Mouse (Mus musculus) hindbrain, embryonic 14.5 days (tissue): ENCODE data around the gene Zc3hc1. TPM values are rescaled to one million over a fixed set of nuclear protein-coding genes. Genes with fewer than 3 reads are reported as not detected.
A peak's percentile ranks its signal among the peaks of the same experiment; 100 is the strongest.

Source experiments
- ATAC-seq: fragments of 200-750 bp; cut with Nextera tagmentation; 2 replicates; pipeline ENCODE4 v1.8.0; 2017; ENCODE audit warnings: moderate number of reproducible peaks, mild to moderate bottlenecking, moderate TSS enrichment, moderate library complexity; ENCODE audit not compliant: low FRiP score
- DNase-seq: peaks from one replicate; pipeline ENCODE4 v3.0.0-alpha.2; 2015; ENCODE audit warnings: low spot score
- H3K27ac ChIP-seq: fragments of 300-500 bp; sonication (generic); 2 replicates; pipeline ENCODE4 v1.5.1; 2014; ENCODE audit warnings: mild to moderate bottlenecking, moderate library complexity
- H3K27me3 ChIP-seq: fragments of 300-500 bp; sonication (generic); 2 replicates; pipeline ENCODE4 v1.6.1; 2014; ENCODE audit warnings: mild to moderate bottlenecking, low read length, mixed read lengths; ENCODE audit not compliant: control insufficient read depth, insufficient read depth
- H3K36me3 ChIP-seq: fragments of 300-500 bp; sonication (generic); replicated peaks from 2 replicates; pipeline ENCODE4 v1.6.1; 2014; ENCODE audit not compliant: control insufficient read depth, insufficient read depth
- H3K4me1 ChIP-seq: fragments of 300-500 bp; sonication (generic); replicated peaks from 2 replicates; pipeline ENCODE4 v1.6.1; 2014; ENCODE audit warnings: antibody characterized with exemption, low read length, mixed read lengths; ENCODE audit not compliant: control insufficient read depth, insufficient read depth
- H3K4me2 ChIP-seq: fragments of 300-500 bp; sonication (generic); replicated peaks from 2 replicates; pipeline ENCODE4 v1.6.1; 2014; ENCODE audit warnings: mild to moderate bottlenecking, moderate library complexity
- H3K4me3 ChIP-seq: fragments of 300-500 bp; sonication (generic); replicated peaks from 2 replicates; pipeline ENCODE4 v1.5.1; 2014; ENCODE audit warnings: mild to moderate bottlenecking, low read length
- H3K9ac ChIP-seq: fragments of 300-500 bp; sonication (generic); 2 replicates; pipeline ENCODE4 v1.6.1; 2014
- H3K9me3 ChIP-seq: fragments of 300-500 bp; sonication (generic); 2 replicates; pipeline ENCODE4 v1.6.1; 2016; ENCODE audit warnings: low read length; ENCODE audit not compliant: control insufficient read depth
- WGBS: fragments of 180-500 bp; shearing (Covaris S2); extraction: QIAGEN DNeasy Blood & Tissue Kit; methylation state at CpG from one replicate; pipeline ENCODE4 v1.1.7; 2014; 5-methylcytosine and 5-hydroxymethylcytosine counted together
- polyA plus RNA-seq: library from polyadenylated mRNA; unstranded; fragments of >200 nt; fragmentation: Nextera tagmentation; extraction: Ambion mirVana; gene quantifications from 2 replicates; pipeline ENCODE4 v1.2.1, GENCODE M21; 2014

Zc3hc1 gene
- polyA plus RNA-seq, 1 experiment from 2014 or later = 62.5 TPM

- Histone ChIP-seq H3K4me1 (no peaks in the 10 kb centered on the region), H3K27ac (no peak overlapping the region), H3K9me3 (no peaks in the 10 kb centered on the region), H3K36me3 (no peaks in the 10 kb centered on the region), H3K4me3 (no peak overlapping the region), H3K4me2 (no peak overlapping the region), H3K9ac (no peak overlapping the region), H3K27me3 (no peaks in the 10 kb centered on the region)
- 88% methylated on average over 6 of the region's 6 CpGs for WGBS
- DNase-seq (no peak), ATAC-seq (no peak)
Observed at GRCm38 (mm10) chr6:30344032-30344431, 46.8 kb downstream of the Zc3hc1 start.

- H3K36me3 ChIP-seq = no peaks in the 10 kb centered on the region
- no peak overlapping the region for H3K4me2 ChIP-seq
- H3K27me3 ChIP-seq = no peaks in the 10 kb centered on the region
- ATAC-seq = no peak
- H3K4me1 ChIP-seq = no peaks in the 10 kb centered on the region
- 78% methylated on average over 4 of the region's 4 CpGs for WGBS
- DNase-seq = no peak
- H3K9ac ChIP-seq = no peak overlapping the region
- H3K9me3 ChIP-seq = no peaks in the 10 kb centered on the region
- H3K27ac ChIP-seq = no peak overlapping the region
- H3K4me3 ChIP-seq = no peak overlapping the region
Observed at GRCm38 (mm10) chr6:30340231-30340873, 50.5 kb downstream of the Zc3hc1 start.

- 41% methylated on average over 5 of the region's 5 CpGs for WGBS
- H3K9ac ChIP-seq = no peak overlapping the region
- no peaks in the 10 kb centered on the region for H3K27me3 ChIP-seq
- no peak for ATAC-seq
- no peak overlapping the region for H3K4me3 ChIP-seq
- no peaks in the 10 kb centered on the region for H3K4me1 ChIP-seq
- no peaks in the 10 kb centered on the region for H3K9me3 ChIP-seq
- no peak overlapping the region for H3K4me2 ChIP-seq
- peak; percentile 35 for DNase-seq
- no peak overlapping the region for H3K27ac ChIP-seq
- H3K36me3 ChIP-seq = no peaks in the 10 kb centered on the region
Observed at GRCm38 (mm10) chr6:30336912-30337311, 53.9 kb downstream of the Zc3hc1 start.

GRCm38 (mm10) chr6:30332262-30332661, 58.6 kb downstream of the Zc3hc1 start:
- Histone ChIP-seq H3K4me3 (no peak overlapping the region), H3K36me3 (no peaks in the 10 kb centered on the region), H3K9ac (no peak overlapping the region), H3K27me3 (no peaks in the 10 kb centered on the region), H3K9me3 (no peaks in the 10 kb centered on the region), H3K4me2 (no peak overlapping the region), H3K27ac (no peak overlapping the region), H3K4me1 (no peaks in the 10 kb centered on the region)
- 73% methylated on average over 4 of the region's 4 CpGs for WGBS
- no peak for DNase-seq
- ATAC-seq = no peak

GRCm38 (mm10) chr6:30330706-30331105, 60.1 kb downstream of the Zc3hc1 start:
- DNase-seq = no peak
- H3K4me1 ChIP-seq = no peaks in the 10 kb centered on the region
- ATAC-seq = no peak
- no peak overlapping the region for H3K9ac ChIP-seq
- H3K4me3 ChIP-seq = no peak overlapping the region
- H3K4me2 ChIP-seq = no peak overlapping the region
- H3K9me3 ChIP-seq = no peaks in the 10 kb centered on the region
- H3K36me3 ChIP-seq = no peaks in the 10 kb centered on the region
- WGBS = 87% methylated on average over 5 of the region's 5 CpGs
- no peaks in the 10 kb centered on the region for H3K27me3 ChIP-seq
- H3K27ac ChIP-seq = no peak overlapping the region

- no peak for DNase-seq
- Histone ChIP-seq H3K4me2 (no peak overlapping the region), H3K27me3 (no peaks in the 10 kb centered on the region), H3K9me3 (no peaks in the 10 kb centered on the region), H3K4me1 (no peaks in the 10 kb centered on the region), H3K27ac (no peak overlapping the region), H3K9ac (no peak overlapping the region), H3K36me3 (no peaks in the 10 kb centered on the region), H3K4me3 (no peak overlapping the region)
- 83% methylated on average over 4 of the region's 4 CpGs for WGBS
- no peak for ATAC-seq
Observed at GRCm38 (mm10) chr6:30325932-30326501, 64.8 kb downstream of the Zc3hc1 start.

GRCm38 (mm10) chr6:30321002-30321401, 69.8 kb downstream of the Zc3hc1 start:
- Histone ChIP-seq H3K4me2 (no peak overlapping the region), H3K4me1 (no peaks in the 10 kb centered on the region), H3K4me3 (no peak overlapping the region), H3K27ac (no peak overlapping the region), H3K36me3 (no peaks in the 10 kb centered on the region), H3K9me3 (no peaks in the 10 kb centered on the region), H3K27me3 (no peaks in the 10 kb centered on the region), H3K9ac (no peak overlapping the region)
- ATAC-seq (no peak), DNase-seq (no peak)
- WGBS = 63% methylated on average over 4 of the region's 4 CpGs

- H3K36me3 ChIP-seq = no peaks in the 10 kb centered on the region
- no peaks in the 10 kb centered on the region for H3K4me1 ChIP-seq
- H3K27ac ChIP-seq = no peak overlapping the region
- WGBS = 88% methylated on average over 5 of the region's 5 CpGs
- no peak overlapping the region for H3K4me2 ChIP-seq
- DNase-seq (no peak), ATAC-seq (no peak)
- no peak overlapping the region for H3K4me3 ChIP-seq
- H3K27me3 ChIP-seq = no peaks in the 10 kb centered on the region
- no peak overlapping the region for H3K9ac ChIP-seq
- H3K9me3 ChIP-seq = no peaks in the 10 kb centered on the region
Observed at GRCm38 (mm10) chr6:30319216-30319615, 71.6 kb downstream of the Zc3hc1 start.
